Mouse (Mus musculus): ENCODE data around the gene Olfr1145. TPM values are rescaled to one million over a fixed set of nuclear protein-coding genes. Genes with fewer than 3 reads are reported as not detected.

Gene Olfr1145
- not detected in 2 replicates for polyA plus RNA-seq (2012; rRNA removed)

DNA sequence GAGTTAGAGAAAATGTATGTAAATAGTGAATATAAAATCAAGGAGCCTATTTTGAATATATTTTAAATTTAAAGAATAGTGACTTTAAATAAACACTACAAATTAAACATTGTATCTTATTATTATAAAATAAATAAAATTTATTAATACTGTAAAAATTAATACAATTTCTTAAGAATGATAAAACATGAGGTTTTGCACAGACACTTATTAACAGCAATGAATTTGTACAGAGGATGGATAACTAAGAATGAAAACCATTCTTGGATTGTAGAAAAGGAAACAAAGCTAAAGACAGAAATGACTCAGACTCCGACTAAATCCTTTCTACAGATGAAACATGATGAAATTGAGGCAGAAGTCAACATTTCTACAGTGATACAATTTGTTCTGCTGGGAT, at the start of gene Olfr1145:
Gene Olfr1145, plus strand, starts transcription at position 301 of the 400 bp plus-strand sequence.
- 80% methylated on average over 1 of the region's 1 CpGs for WGBS
- Histone ChIP-seq H3K4me1 (ENCODE audit: control insufficient read depth, insufficient read depth, low read length) (no peaks in the 10 kb centered on the region), H3K4me3 (ENCODE audit: insufficient read depth, low read depth, low read length) (no peak within 1 kb of the TSS), H3K36me3 (ENCODE audit: control insufficient read depth, insufficient read depth, low read length) (no peaks in the 10 kb centered on the region), H3K27ac (ENCODE audit: insufficient read depth, low read depth, low read length) (no peak within 1 kb of the TSS), H3K27me3 (replicated peaks; ENCODE audit: control insufficient read depth, insufficient read depth, low read length) (no peaks in the 10 kb centered on the region)
- TF ChIP-seq CTCF (conservative IDR thresholded peaks at IDR 0.05; ENCODE audit: insufficient read depth, insufficient read length, low read depth, low read length), result no peak
- no peak for TF ChIP-seq POLR2A (IDR thresholded peaks at IDR 0.05; ENCODE audit: low read depth, low read length)
- DNase-seq, result no peak

DNA sequence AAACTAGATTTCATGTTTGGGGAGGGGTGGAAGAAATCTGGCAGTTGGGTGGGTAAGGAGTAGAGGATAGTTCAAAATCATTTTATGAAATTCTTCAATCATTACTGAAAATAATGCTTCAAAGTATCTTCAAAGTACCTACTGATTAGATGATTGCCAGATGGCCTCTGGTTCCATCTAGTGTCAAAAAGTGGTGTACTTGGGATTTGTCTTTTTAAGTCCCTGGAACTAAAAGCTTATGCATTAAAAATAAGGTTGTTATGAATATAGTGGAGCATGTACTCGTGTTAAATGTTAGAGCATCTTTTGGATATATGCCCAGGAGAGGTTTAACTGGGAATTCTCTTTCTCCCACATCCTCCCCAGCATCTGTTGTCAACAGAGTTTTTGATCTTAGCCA, 33.5 kb upstream of the Olfr1145 start:
- no peaks in the 10 kb centered on the region for H3K36me3 ChIP-seq (ENCODE audit: control insufficient read depth, insufficient read depth, low read length)
- H3K27ac ChIP-seq (ENCODE audit: insufficient read depth, low read depth, low read length), result no peak overlapping the region
- no peak for DNase-seq
- H3K4me3 ChIP-seq (ENCODE audit: insufficient read depth, low read depth, low read length), result no peak overlapping the region
- no peak for TF ChIP-seq POLR2A (IDR thresholded peaks at IDR 0.05; ENCODE audit: low read depth, low read length)
- no peak for TF ChIP-seq CTCF (conservative IDR thresholded peaks at IDR 0.05; ENCODE audit: insufficient read depth, insufficient read length, low read depth, low read length)
- H3K27me3 ChIP-seq (replicated peaks; ENCODE audit: control insufficient read depth, insufficient read depth, low read length), result no peaks in the 10 kb centered on the region
- WGBS, result 48% methylated on average over 1 of the region's 1 CpGs
- H3K4me1 ChIP-seq (ENCODE audit: control insufficient read depth, insufficient read depth, low read length), result no peaks in the 10 kb centered on the region

DNA sequence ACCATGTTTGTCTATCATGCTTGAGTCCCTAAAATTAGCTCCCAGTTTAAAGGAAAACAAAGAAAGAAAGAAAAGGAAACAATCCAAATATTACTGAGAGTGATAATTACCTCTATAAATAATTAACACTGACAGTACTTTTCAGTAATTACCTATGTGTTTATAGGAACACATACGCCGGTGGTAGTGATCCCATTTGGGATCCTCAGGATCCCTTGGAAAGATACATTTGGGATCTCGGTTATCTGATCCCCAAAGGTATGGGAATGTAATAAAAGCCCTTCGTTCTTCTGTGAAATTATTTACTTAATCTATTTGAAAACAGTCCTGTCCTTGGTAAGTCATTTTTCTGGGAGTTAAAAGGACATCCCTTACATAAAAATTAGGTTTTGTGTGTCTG, 30.4 kb upstream of the Olfr1145 start, which contains the start of gene Olfr152:
Gene Olfr152, plus strand, starts transcription at position 301 of the 400 bp plus-strand sequence.
- 66% methylated on average over 4 of the region's 4 CpGs for WGBS
- DNase-seq, result no peak
- Histone ChIP-seq H3K27ac (ENCODE audit: insufficient read depth, low read depth, low read length) (no peak within 1 kb of the TSS), H3K36me3 (ENCODE audit: control insufficient read depth, insufficient read depth, low read length) (no peaks in the 10 kb centered on the region), H3K27me3 (replicated peaks; ENCODE audit: control insufficient read depth, insufficient read depth, low read length) (no peaks in the 10 kb centered on the region), H3K4me1 (ENCODE audit: control insufficient read depth, insufficient read depth, low read length) (no peaks in the 10 kb centered on the region), H3K4me3 (ENCODE audit: insufficient read depth, low read depth, low read length) (no peak within 1 kb of the TSS)
- TF ChIP-seq POLR2A (IDR thresholded peaks at IDR 0.05; ENCODE audit: low read depth, low read length), result no peak
- no peak for TF ChIP-seq CTCF (conservative IDR thresholded peaks at IDR 0.05; ENCODE audit: insufficient read depth, insufficient read length, low read depth, low read length)

DNA sequence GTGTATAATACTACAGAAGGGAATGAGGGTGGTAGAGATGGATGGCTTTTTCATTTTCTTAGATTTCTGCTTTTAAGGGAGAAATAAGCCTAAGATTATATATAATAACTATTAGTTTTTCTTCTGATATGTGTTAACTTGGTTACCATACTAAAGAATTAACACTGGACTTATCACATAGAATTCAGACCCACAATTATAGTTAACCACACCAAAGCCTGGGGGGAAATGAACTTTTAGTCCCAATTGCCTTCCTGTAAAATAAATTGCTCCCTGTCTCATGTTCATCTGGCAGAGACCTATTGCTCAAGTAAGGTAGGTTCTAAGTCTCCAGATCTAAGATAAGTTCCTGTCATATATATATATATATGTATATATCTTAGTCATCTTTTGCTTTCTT, 9.3 kb upstream of the Olfr1145 start, which contains the start of gene Olfr1143:
Gene Olfr1143, plus strand, starts transcription at position 301 of the 400 bp plus-strand sequence.
- Histone ChIP-seq H3K4me3 (ENCODE audit: insufficient read depth, low read depth, low read length) (no peak within 1 kb of the TSS), H3K4me1 (ENCODE audit: control insufficient read depth, insufficient read depth, low read length) (no peaks in the 10 kb centered on the region), H3K27ac (ENCODE audit: insufficient read depth, low read depth, low read length) (no peak within 1 kb of the TSS), H3K36me3 (ENCODE audit: control insufficient read depth, insufficient read depth, low read length) (no peaks in the 10 kb centered on the region), H3K27me3 (replicated peaks; ENCODE audit: control insufficient read depth, insufficient read depth, low read length) (no peaks in the 10 kb centered on the region)
- no peak for TF ChIP-seq CTCF (conservative IDR thresholded peaks at IDR 0.05; ENCODE audit: insufficient read depth, insufficient read length, low read depth, low read length)
- TF ChIP-seq POLR2A (IDR thresholded peaks at IDR 0.05; ENCODE audit: low read depth, low read length), result no peak
- DNase-seq, result no peak

DNA sequence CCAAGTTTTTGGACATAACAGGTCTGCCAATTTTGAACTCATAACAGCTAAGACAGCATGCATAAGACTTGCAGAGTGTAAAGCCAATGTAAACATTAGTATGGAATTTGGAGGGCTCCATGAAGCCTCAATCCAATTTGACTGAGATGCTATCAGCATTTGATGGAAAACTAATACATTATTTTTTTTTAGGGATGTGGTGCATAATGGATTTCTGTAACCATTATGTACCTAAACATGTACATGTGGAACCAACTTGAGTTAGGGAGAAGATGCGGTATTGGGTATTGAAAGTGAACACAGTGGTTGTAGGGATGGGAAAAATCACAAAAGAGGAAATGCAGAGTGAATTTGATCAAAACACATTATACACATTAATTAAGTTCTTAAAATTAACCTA, 20.6 kb downstream of the Olfr1145 start, which contains the start of gene Olfr1148:
Gene Olfr1148, plus strand, starts transcription at position 301 of the 400 bp plus-strand sequence.
- no peak for TF ChIP-seq CTCF (conservative IDR thresholded peaks at IDR 0.05; ENCODE audit: insufficient read depth, insufficient read length, low read depth, low read length)
- TF ChIP-seq POLR2A (IDR thresholded peaks at IDR 0.05; ENCODE audit: low read depth, low read length), result no peak
- Histone ChIP-seq H3K27ac (ENCODE audit: insufficient read depth, low read depth, low read length) (no peak within 1 kb of the TSS), H3K4me1 (ENCODE audit: control insufficient read depth, insufficient read depth, low read length) (no peaks in the 10 kb centered on the region), H3K36me3 (ENCODE audit: control insufficient read depth, insufficient read depth, low read length) (no peaks in the 10 kb centered on the region), H3K27me3 (replicated peaks; ENCODE audit: control insufficient read depth, insufficient read depth, low read length) (no peaks in the 10 kb centered on the region), H3K4me3 (ENCODE audit: insufficient read depth, low read depth, low read length) (no peak within 1 kb of the TSS)
- WGBS, result 92% methylated on average over 1 of the region's 1 CpGs
- no peak for DNase-seq

DNA sequence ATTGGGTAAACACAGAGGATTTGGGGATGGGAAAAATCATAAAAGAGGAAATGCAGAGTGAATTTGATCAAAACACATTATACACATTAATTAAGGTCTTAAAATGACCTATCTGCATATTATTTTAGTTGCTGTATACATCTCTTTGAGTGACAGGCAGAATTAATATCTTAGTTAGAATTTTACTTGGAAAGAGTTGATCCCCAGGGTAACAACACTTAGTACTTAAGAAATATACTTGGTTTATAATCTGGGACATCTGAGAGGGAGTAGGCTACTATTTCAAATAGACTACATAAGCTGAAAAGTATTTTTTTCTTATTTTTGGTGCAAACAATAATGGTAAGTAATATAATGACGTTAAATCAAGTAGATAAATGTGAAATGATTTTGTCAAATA, 34.1 kb downstream of the Olfr1145 start, which contains the start of gene Olfr1150-ps1:
Gene Olfr1150-ps1, plus strand, starts transcription at position 301 of the 400 bp plus-strand sequence.
- H3K27me3 ChIP-seq (replicated peaks; ENCODE audit: control insufficient read depth, insufficient read depth, low read length), result no peaks in the 10 kb centered on the region
- no peaks in the 10 kb centered on the region for H3K36me3 ChIP-seq (ENCODE audit: control insufficient read depth, insufficient read depth, low read length)
- 86% methylated on average over 1 of the region's 1 CpGs for WGBS
- DNase-seq, result no peak
- TF ChIP-seq POLR2A (IDR thresholded peaks at IDR 0.05; ENCODE audit: low read depth, low read length), result no peak
- no peak for TF ChIP-seq CTCF (conservative IDR thresholded peaks at IDR 0.05; ENCODE audit: insufficient read depth, insufficient read length, low read depth, low read length)
- no peak within 1 kb of the TSS for H3K4me3 ChIP-seq (ENCODE audit: insufficient read depth, low read depth, low read length)
- no peak within 1 kb of the TSS for H3K27ac ChIP-seq (ENCODE audit: insufficient read depth, low read depth, low read length)
- no peaks in the 10 kb centered on the region for H3K4me1 ChIP-seq (ENCODE audit: control insufficient read depth, insufficient read depth, low read length)

DNA sequence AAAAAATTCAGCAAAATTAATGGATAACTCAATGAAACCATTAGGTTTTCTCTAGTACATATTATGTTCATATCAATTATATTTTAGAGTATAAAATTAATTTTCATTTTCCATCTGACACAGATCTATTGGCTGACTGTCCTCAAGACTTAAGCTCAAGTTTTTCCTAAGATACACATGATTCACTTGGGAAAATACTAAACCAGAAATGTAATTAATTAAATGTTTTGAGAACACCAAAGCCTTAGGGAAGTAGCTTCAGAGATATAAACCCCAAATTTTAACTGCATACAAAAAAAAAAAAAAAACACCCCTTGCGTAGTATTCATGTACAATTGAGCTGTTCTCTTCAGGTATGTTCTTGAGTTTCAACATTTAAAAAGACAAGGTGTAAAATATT, 45.9 kb downstream of the Olfr1145 start, which contains the start of gene Olfr1151:
Gene Olfr1151, plus strand, starts transcription at position 301 of the 400 bp plus-strand sequence.
- 83% methylated on average over 1 of the region's 1 CpGs for WGBS
- DNase-seq, result no peak
- H3K4me1 ChIP-seq (ENCODE audit: control insufficient read depth, insufficient read depth, low read length), result no peaks in the 10 kb centered on the region
- no peak within 1 kb of the TSS for H3K4me3 ChIP-seq (ENCODE audit: insufficient read depth, low read depth, low read length)
- H3K27me3 ChIP-seq (replicated peaks; ENCODE audit: control insufficient read depth, insufficient read depth, low read length), result no peaks in the 10 kb centered on the region
- no peak for TF ChIP-seq CTCF (conservative IDR thresholded peaks at IDR 0.05; ENCODE audit: insufficient read depth, insufficient read length, low read depth, low read length)
- TF ChIP-seq POLR2A (IDR thresholded peaks at IDR 0.05; ENCODE audit: low read depth, low read length), result no peak
- H3K27ac ChIP-seq (ENCODE audit: insufficient read depth, low read depth, low read length), result no peak within 1 kb of the TSS
- no peaks in the 10 kb centered on the region for H3K36me3 ChIP-seq (ENCODE audit: control insufficient read depth, insufficient read depth, low read length)

Other genes with a start within 250 kb of the Olfr1145 start
- not detected in 2 replicates for gene Olfr1129, start 235.9 kb upstream of the Olfr1145 start, polyA plus RNA-seq (2012; rRNA removed)
- not detected in 2 replicates for gene Olfr1130, start 203.6 kb upstream of the Olfr1145 start, polyA plus RNA-seq (2012; rRNA removed)
- not detected in 2 replicates for gene Olfr1131, start 182.7 kb upstream of the Olfr1145 start, polyA plus RNA-seq (2012; rRNA removed)
- not detected in 2 replicates for gene Olfr1132, start 172.3 kb upstream of the Olfr1145 start, polyA plus RNA-seq (2012; rRNA removed)
- not detected in 2 replicates for gene Olfr1133, start 162.4 kb upstream of the Olfr1145 start, polyA plus RNA-seq (2012; rRNA removed)
- gene Olfr1134, start 151.4 kb upstream of the Olfr1145 start, polyA plus RNA-seq (2012; rRNA removed), result not detected in 2 replicates
- gene Olfr1135, start 136.2 kb upstream of the Olfr1145 start, polyA plus RNA-seq (2012; rRNA removed), result not detected in 2 replicates
- gene Olfr1136, start 115.9 kb upstream of the Olfr1145 start, polyA plus RNA-seq (2012; rRNA removed), result not detected in 2 replicates
- gene Olfr1137, start 96.6 kb upstream of the Olfr1145 start, polyA plus RNA-seq (2012; rRNA removed), result not detected in 2 replicates
- not detected in 2 replicates for gene Olfr1138, start 69.8 kb upstream of the Olfr1145 start, polyA plus RNA-seq (2012; rRNA removed)
- gene Olfr1140, start 66.1 kb upstream of the Olfr1145 start, polyA plus RNA-seq (2012; rRNA removed), result not detected in 2 replicates
- gene Olfr1141, start 55.8 kb upstream of the Olfr1145 start, polyA plus RNA-seq (2012; rRNA removed), result not detected in 2 replicates
- not detected in 2 replicates for gene Olfr152, start 30.3 kb upstream of the Olfr1145 start, polyA plus RNA-seq (2012; rRNA removed)
- gene Olfr1143, start 9.2 kb upstream of the Olfr1145 start, polyA plus RNA-seq (2012; rRNA removed), result not detected in 2 replicates
- not detected in 2 replicates for gene Olfr1148, start 20.7 kb downstream of the Olfr1145 start, polyA plus RNA-seq (2012; rRNA removed)
- not detected in 2 replicates for gene Olfr1150-ps1, start 34.2 kb downstream of the Olfr1145 start, polyA plus RNA-seq (2012; rRNA removed)
- gene Olfr1151, start 46.0 kb downstream of the Olfr1145 start, polyA plus RNA-seq (2012; rRNA removed), result not detected in 2 replicates
- not detected in 2 replicates for gene Olfr1152, start 56.7 kb downstream of the Olfr1145 start, polyA plus RNA-seq (2012; rRNA removed)
- not detected in 2 replicates for gene Olfr1153, start 85.1 kb downstream of the Olfr1145 start, polyA plus RNA-seq (2012; rRNA removed)
- gene Olfr1154, start 95.3 kb downstream of the Olfr1145 start, polyA plus RNA-seq (2012; rRNA removed), result not detected in 2 replicates
- not detected in 2 replicates for gene Olfr1155, start 135.3 kb downstream of the Olfr1145 start, polyA plus RNA-seq (2012; rRNA removed)
- not detected in 2 replicates for gene Olfr1156, start 143.3 kb downstream of the Olfr1145 start, polyA plus RNA-seq (2012; rRNA removed)
- gene Olfr1157, start 158.5 kb downstream of the Olfr1145 start, polyA plus RNA-seq (2012; rRNA removed), result not detected in 2 replicates
- gene Olfr74, start 164.8 kb downstream of the Olfr1145 start, polyA plus RNA-seq (2012; rRNA removed), result not detected in 2 replicates
- not detected in 2 replicates for gene Olfr1158, start 180.3 kb downstream of the Olfr1145 start, polyA plus RNA-seq (2012; rRNA removed)
- not detected in 2 replicates for gene Olfr1160, start 198.4 kb downstream of the Olfr1145 start, polyA plus RNA-seq (2012; rRNA removed)
- not detected in 2 replicates for gene Olfr1161, start 213.0 kb downstream of the Olfr1145 start, polyA plus RNA-seq (2012; rRNA removed)
- not detected in 2 replicates for gene Olfr73, start 227.9 kb downstream of the Olfr1145 start, polyA plus RNA-seq (2012; rRNA removed)
- not detected in 2 replicates for gene Olfr1162, start 241.3 kb downstream of the Olfr1145 start, polyA plus RNA-seq (2012; rRNA removed)